Mouse (Mus musculus) adrenal gland, adult (tissue): ENCODE data around the gene Yes1.
"Not testable (repeated sequence)": the region's sequence is repeated elsewhere in the genome, so short reads cannot be mapped to it uniquely, and the experiment has no call there.

ENCODE experiments used
- DNase-seq, 2 experiments: peaks; one replicate each; pipeline ENCODE4 v3.0.0; 2022 to 2023; ENCODE audit warnings: low spot score in 1 of 2; ENCODE audit not compliant: inconsistent age in 2 of 2

Yes1 gene

DNA sequence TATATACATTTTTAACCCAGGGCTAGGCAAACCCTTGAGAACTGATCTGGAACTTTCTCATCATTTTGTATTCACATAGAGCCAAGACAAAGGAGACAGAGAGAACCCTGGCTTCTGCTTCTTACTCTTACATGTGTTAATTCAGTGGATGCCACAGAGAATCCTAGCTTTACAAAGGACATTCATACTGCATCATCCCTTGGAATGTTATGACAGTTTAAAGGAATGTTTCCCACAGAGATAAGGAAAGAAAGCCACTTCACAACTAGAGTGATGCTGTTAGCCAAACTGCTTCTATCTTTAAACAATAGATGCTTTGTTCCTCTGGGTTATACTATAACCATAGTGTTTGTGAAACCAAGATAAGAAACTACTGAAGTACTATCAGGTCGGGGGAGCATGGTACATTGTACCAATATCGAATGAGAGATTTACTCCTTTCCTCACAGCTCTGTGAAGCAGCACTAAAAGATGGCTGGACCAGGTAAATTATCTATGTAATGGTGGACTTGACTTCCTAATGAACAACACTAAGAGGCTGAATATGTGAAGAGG lies 95.3 kb downstream of the Yes1 start:
- no peak for DNase-seq

GRCm38 (mm10) chr5:32711485-32711884 lies 100.5 kb downstream of the Yes1 start:
- no peak for DNase-seq

GRCm38 (mm10) chr5:32712221-32713041 lies 101.5 kb downstream of the Yes1 start:
- peak in 1 of 2 experiments; percentile 46 for DNase-seq

GRCm38 (mm10) chr5:32713042-32713702 lies 102.2 kb downstream of the Yes1 start:
- no peak for DNase-seq

- DNase-seq: peak; percentile 89 to 97
Measured at GRCm38 (mm10) chr5:32713703-32714467, 102.9 kb downstream of the Yes1 start.

- no peak for DNase-seq
Measured at GRCm38 (mm10) chr5:32717726-32718125, 106.8 kb downstream of the Yes1 start.

GRCm38 (mm10) chr5:32718916-32719315 lies 107.9 kb downstream of the Yes1 start:
- no peak for DNase-seq

DNA sequence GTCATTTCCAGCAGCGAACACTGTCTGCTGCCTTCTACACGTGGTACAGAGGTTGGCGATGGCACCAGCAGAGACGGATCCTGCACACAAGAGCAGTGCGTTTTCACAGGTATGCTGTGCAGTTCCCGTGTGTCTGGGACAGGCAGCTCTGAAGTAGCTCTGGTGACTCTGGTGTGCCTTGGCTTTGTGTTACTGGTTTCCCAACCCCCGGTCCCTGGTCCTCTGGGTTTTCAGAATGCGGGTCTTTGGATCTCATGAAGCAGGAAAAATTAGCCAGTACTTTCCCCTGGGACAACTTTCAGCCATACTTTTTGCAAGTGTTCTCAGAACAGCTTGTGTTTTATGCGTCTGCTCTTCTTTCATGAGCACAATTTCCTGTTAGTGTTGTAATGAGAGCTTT lies 109.4 kb downstream of the Yes1 start:
- DNase-seq: no peak

- no peak for DNase-seq
Measured at GRCm38 (mm10) chr5:32721316-32721715, 110.3 kb downstream of the Yes1 start.

DNA sequence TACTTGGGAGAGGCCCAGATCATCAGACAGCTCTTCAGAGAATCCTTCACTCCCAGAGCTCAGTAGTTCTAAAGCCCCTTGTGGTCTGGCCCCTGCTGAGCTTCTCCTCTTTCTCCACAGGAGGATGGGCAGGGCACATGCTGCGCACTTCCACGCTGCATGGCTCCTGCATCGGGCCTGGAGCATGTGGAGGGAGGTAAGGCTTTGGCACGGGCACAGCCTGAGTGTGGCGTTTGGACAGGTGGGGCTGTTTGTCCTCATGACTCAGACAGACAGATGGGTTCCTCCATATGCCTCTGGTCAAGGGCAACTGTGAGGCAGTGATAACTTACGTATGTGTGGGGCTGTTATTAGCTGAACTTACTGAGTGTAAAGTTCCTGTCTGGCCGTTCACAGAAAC lies 111.3 kb downstream of the Yes1 start:
- no peak for DNase-seq

DNA sequence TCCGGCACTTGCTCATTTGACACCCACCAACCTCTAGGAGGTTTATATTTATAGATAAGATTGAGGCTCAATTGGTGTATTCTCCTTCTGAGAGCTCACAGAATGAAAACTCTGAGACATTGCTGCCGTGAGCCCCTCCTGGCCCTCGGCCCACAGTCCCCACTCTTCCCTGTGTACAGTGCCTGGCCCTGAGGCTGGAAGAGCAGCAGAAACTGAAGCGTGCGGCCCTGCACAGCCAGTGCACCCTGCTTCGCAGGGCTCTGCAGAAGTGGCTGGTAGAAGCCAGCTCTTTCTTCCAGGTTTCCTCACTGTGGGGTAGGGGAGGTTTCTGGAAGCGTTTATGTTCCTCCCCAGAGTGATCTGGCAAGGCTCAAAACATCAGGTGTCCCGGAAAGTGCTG lies 111.7 kb downstream of the Yes1 start:
- DNase-seq: not testable (repeated sequence)

- no peak for DNase-seq
Measured at GRCm38 (mm10) chr5:32723981-32724380, 113.0 kb downstream of the Yes1 start.

GRCm38 (mm10) chr5:32725397-32725796 lies 114.4 kb downstream of the Yes1 start:
- DNase-seq: not testable (repeated sequence)

- no peak for DNase-seq
Measured at GRCm38 (mm10) chr5:32728300-32728699, 117.3 kb downstream of the Yes1 start.

- DNase-seq: no peak
Measured at GRCm38 (mm10) chr5:32728851-32729250, 117.9 kb downstream of the Yes1 start.

- DNase-seq: not testable (repeated sequence)
Measured at GRCm38 (mm10) chr5:32733892-32734291, 122.9 kb downstream of the Yes1 start.

DNA sequence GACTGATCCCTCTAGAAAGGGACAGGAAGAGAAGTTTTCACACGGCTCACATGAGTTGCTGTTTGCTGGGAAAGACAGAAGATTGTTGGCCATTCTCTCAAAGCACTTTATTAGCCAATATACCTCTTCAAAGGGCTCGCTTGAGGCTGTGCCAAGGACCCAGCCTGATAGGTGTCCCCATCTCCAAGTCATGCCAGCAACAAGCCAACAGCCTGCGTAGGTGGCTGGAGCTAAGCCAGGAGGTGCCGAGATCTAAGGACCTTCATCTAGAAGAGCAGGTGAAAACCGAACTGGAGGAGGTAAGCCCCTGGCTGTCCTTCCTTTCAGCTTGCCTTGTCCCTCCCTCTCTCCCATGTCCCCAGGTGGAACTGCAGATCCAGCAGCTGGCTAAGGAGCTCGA lies 124.8 kb downstream of the Yes1 start:
- peak in 1 of 2 experiments; percentile 29 for DNase-seq
